Mouse (Mus musculus) forebrain, embryonic 15.5 days (tissue): ENCODE results near the gene Frmd5. TPM values are rescaled to one million over a fixed set of nuclear protein-coding genes. Genes with fewer than 3 reads are reported as not detected.
"Not testable (repeated sequence)": the region's sequence is repeated elsewhere in the genome, so short reads cannot be mapped to it uniquely, and the experiment has no call there.

ENCODE experiments used
- ATAC-seq: fragments of 200-750 bp; cut with Nextera tagmentation; replicated peaks from 2 replicates; pipeline ENCODE4 v1.8.0; 2017; ENCODE audit warnings: mild to moderate bottlenecking, moderate TSS enrichment, moderate library complexity
- H3K27ac ChIP-seq: fragments of 300-500 bp; sonication (generic); replicated peaks from 2 replicates; pipeline ENCODE4 v1.5.1; 2015; ENCODE audit warnings: mild to moderate bottlenecking, inconsistent platforms
- H3K27me3 ChIP-seq: fragments of 300-500 bp; sonication (generic); 2 replicates; pipeline ENCODE4 v1.6.1; 2015; ENCODE audit warnings: inconsistent platforms
- H3K36me3 ChIP-seq: fragments of 300-500 bp; sonication (generic); 2 replicates; pipeline ENCODE4 v1.6.1; 2015; ENCODE audit warnings: mild to moderate bottlenecking, inconsistent platforms
- H3K4me1 ChIP-seq: fragments of 300-500 bp; sonication (generic); 2 replicates; pipeline ENCODE4 v1.6.1; 2015; ENCODE audit warnings: inconsistent platforms
- H3K4me2 ChIP-seq: fragments of 300-500 bp; sonication (generic); replicated peaks from 2 replicates; pipeline ENCODE4 v1.6.1; 2015; ENCODE audit warnings: mild to moderate bottlenecking, inconsistent platforms
- H3K4me3 ChIP-seq: fragments of 300-500 bp; sonication (generic); 2 replicates; pipeline ENCODE4 v1.5.1; 2015; ENCODE audit warnings: mild to moderate bottlenecking, inconsistent platforms
- H3K9ac ChIP-seq: fragments of 300-500 bp; sonication (generic); replicated peaks from 2 replicates; pipeline ENCODE4 v1.6.1; 2015; ENCODE audit warnings: mild to moderate bottlenecking, inconsistent platforms
- H3K9me3 ChIP-seq: fragments of 300-500 bp; sonication (generic); 2 replicates; pipeline ENCODE4 v1.6.1; 2016; ENCODE audit warnings: inconsistent platforms
- WGBS: fragments of 180-500 bp; shearing (Covaris S2); methylation state at CpG from one replicate; pipeline ENCODE4 v1.1.7; 2015; ENCODE audit warnings: mixed read lengths; 5-methylcytosine and 5-hydroxymethylcytosine counted together
- polyA plus RNA-seq: library from polyadenylated mRNA; unstranded; fragments of >200 nt; fragmentation: Nextera tagmentation; extraction: Ambion mirVana; gene quantifications from 2 replicates; pipeline ENCODE4 v1.2.1, GENCODE M21; 2015

Gene Frmd5
- polyA plus RNA-seq, 1 experiment from 2014 or later, result 37.5 TPM

GRCm38 (mm10) chr2:121525056-121525455 is 281.8 kb downstream of the Frmd5 start:
- Histone ChIP-seq H3K27me3 (no peaks in the 10 kb centered on the region), H3K9me3 (no peaks in the 10 kb centered on the region), H3K36me3 (peaks cover 3% of the 10 kb centered on the region; the same call in 1 of the 2 replicates), H3K4me3 (no peak overlapping the region), H3K27ac (no peak overlapping the region), H3K4me1 (no peaks in the 10 kb centered on the region), H3K9ac (no peak overlapping the region), H3K4me2 (no peak overlapping the region)
- no peak for ATAC-seq
- WGBS, result 86% methylated on average over 2 of the region's 2 CpGs

- H3K36me3 ChIP-seq, result peaks cover 11% of the 10 kb centered on the region; the same call in 1 of the 2 replicates
- H3K4me2 ChIP-seq, H3K9ac ChIP-seq, H3K4me3 ChIP-seq, H3K9me3 ChIP-seq, H3K27ac ChIP-seq, H3K27me3 ChIP-seq, ATAC-seq, H3K4me1 ChIP-seq: not testable (repeated sequence)
- 96% methylated on average over 3 of the region's 3 CpGs for WGBS
These were observed 284.1 kb downstream of the Frmd5 start for GRCm38 (mm10) chr2:121522830-121523229.

GRCm38 (mm10) chr2:121522006-121522405 is 284.9 kb downstream of the Frmd5 start:
- Histone ChIP-seq H3K4me1 (no peaks in the 10 kb centered on the region), H3K4me2 (no peak overlapping the region), H3K9ac (no peak overlapping the region), H3K27me3 (no peaks in the 10 kb centered on the region), H3K36me3 (peaks cover 11% of the 10 kb centered on the region; the same call in 1 of the 2 replicates), H3K9me3 (no peaks in the 10 kb centered on the region), H3K27ac (no peak overlapping the region), H3K4me3 (no peak overlapping the region)
- no peak for ATAC-seq
- 98% methylated on average over 2 of the region's 2 CpGs for WGBS

GRCm38 (mm10) chr2:121518711-121519110 is 288.2 kb downstream of the Frmd5 start:
- ATAC-seq, H3K4me1 ChIP-seq, H3K27me3 ChIP-seq, H3K9ac ChIP-seq, H3K4me3 ChIP-seq, H3K9me3 ChIP-seq, H3K27ac ChIP-seq, H3K4me2 ChIP-seq: not testable (repeated sequence)
- WGBS, result 96% methylated on average over 4 of the region's 4 CpGs
- H3K36me3 ChIP-seq, result peaks cover 13% of the 10 kb centered on the region; the same call in 1 of the 2 replicates

- Histone ChIP-seq H3K4me1 (no peaks in the 10 kb centered on the region), H3K4me2 (no peak overlapping the region), H3K9ac (no peak overlapping the region), H3K27ac (no peak overlapping the region), H3K9me3 (no peaks in the 10 kb centered on the region), H3K27me3 (no peaks in the 10 kb centered on the region), H3K4me3 (no peak overlapping the region), H3K36me3 (peaks cover 13% of the 10 kb centered on the region; the same call in 1 of the 2 replicates)
- WGBS, result 97% methylated on average over 5 of the region's 5 CpGs
- no peak for ATAC-seq
These were observed 288.8 kb downstream of the Frmd5 start for GRCm38 (mm10) chr2:121518106-121518505.

- H3K4me2 ChIP-seq, result no peak overlapping the region
- H3K9ac ChIP-seq, result no peak overlapping the region
- ATAC-seq, result no peak
- no peaks in the 10 kb centered on the region for H3K27me3 ChIP-seq
- WGBS, result 93% methylated on average over 4 of the region's 4 CpGs
- no peak overlapping the region for H3K27ac ChIP-seq
- H3K4me3 ChIP-seq, result no peak overlapping the region
- peaks cover 14% of the 10 kb centered on the region; the same call in 1 of the 2 replicates for H3K36me3 ChIP-seq
- H3K4me1 ChIP-seq, result 0 out of 2 replicates have a peak, but pooled peaks cover 6% of the 10 kb centered on the region
- H3K9me3 ChIP-seq, result no peaks in the 10 kb centered on the region
These were observed 292.7 kb downstream of the Frmd5 start for GRCm38 (mm10) chr2:121514211-121514610.

GRCm38 (mm10) chr2:121512991-121513765 is 293.7 kb downstream of the Frmd5 start:
- H3K27me3 ChIP-seq, H3K9ac ChIP-seq, H3K27ac ChIP-seq, H3K4me2 ChIP-seq, H3K9me3 ChIP-seq, ATAC-seq, H3K4me3 ChIP-seq, H3K4me1 ChIP-seq: not testable (repeated sequence)
- 91% methylated on average over 5 of the region's 5 CpGs for WGBS
- H3K36me3 ChIP-seq, result peaks cover 14% of the 10 kb centered on the region; the same call in 1 of the 2 replicates

- no peak for ATAC-seq
These were observed 295.5 kb downstream of the Frmd5 start for GRCm38 (mm10) chr2:121511401-121511800.

GRCm38 (mm10) chr2:121509584-121509983 is 297.3 kb downstream of the Frmd5 start:
- Histone ChIP-seq H3K36me3 (peaks cover 11% of the 10 kb centered on the region; the same call in 1 of the 2 replicates), H3K4me2 (peak overlapping the region; percentile 44), H3K4me3 (peak overlapping the region; percentile 38), H3K27ac (no peak overlapping the region), H3K9ac (peak overlapping the region; percentile 35; the same call in 1 of the 2 replicates), H3K4me1 (peaks cover 22% of the 10 kb centered on the region), H3K9me3 (no peaks in the 10 kb centered on the region), H3K27me3 (no peaks in the 10 kb centered on the region)
- peak; percentile 59; the same call in 1 of the 2 replicates for ATAC-seq
- WGBS, result 26% methylated on average over 16 of the region's 16 CpGs

More at GRCm38 (mm10) chr2:121511401-121511800, 295.5 kb downstream of the Frmd5 start:
- Histone ChIP-seq H3K4me1 (peaks cover 19% of the 10 kb centered on the region), H3K36me3 (peaks cover 11% of the 10 kb centered on the region; the same call in 1 of the 2 replicates), H3K27ac (no peak overlapping the region), H3K4me3 (no peak overlapping the region), H3K9me3 (no peaks in the 10 kb centered on the region), H3K27me3 (no peaks in the 10 kb centered on the region), H3K9ac (no peak overlapping the region), H3K4me2 (no peak overlapping the region)
- 95% methylated on average over 8 of the region's 8 CpGs for WGBS

GRCm38 (mm10) chr2:121507951-121508330 is 298.9 kb downstream of the Frmd5 start:
- peak overlapping the region; percentile 54 for H3K4me3 ChIP-seq
- no peaks in the 10 kb centered on the region for H3K27me3 ChIP-seq
- peak overlapping the region; percentile 72 for H3K4me2 ChIP-seq
- WGBS, result 89% methylated on average over 2 of the region's 2 CpGs
- H3K9me3 ChIP-seq, result no peaks in the 10 kb centered on the region
- ATAC-seq, result no peak
- H3K36me3 ChIP-seq, result peaks cover 9% of the 10 kb centered on the region; the same call in 1 of the 2 replicates
- peak overlapping the region; percentile 59; the same call in 1 of the 2 replicates for H3K9ac ChIP-seq
- H3K27ac ChIP-seq, result no peak overlapping the region
- peaks cover 22% of the 10 kb centered on the region for H3K4me1 ChIP-seq

- peak overlapping the region; percentile 72 for H3K4me2 ChIP-seq
- no peak for ATAC-seq
- H3K9ac ChIP-seq, result peak overlapping the region; percentile 59
- peaks cover 22% of the 10 kb centered on the region for H3K4me1 ChIP-seq
- H3K27me3 ChIP-seq, result no peaks in the 10 kb centered on the region
- no peaks in the 10 kb centered on the region for H3K9me3 ChIP-seq
- H3K4me3 ChIP-seq, result peak overlapping the region; percentile 54
- no peak overlapping the region for H3K27ac ChIP-seq
- WGBS, result 13% methylated on average over 12 of the region's 12 CpGs
- peaks cover 9% of the 10 kb centered on the region; the same call in 1 of the 2 replicates for H3K36me3 ChIP-seq
These were observed 299.5 kb downstream of the Frmd5 start for GRCm38 (mm10) chr2:121507173-121507950.
